Mouse (Mus musculus) gastrocnemius, postnatal 25 days (tissue): ENCODE measurements around the gene Tnfsf13. TPM values are rescaled to one million over a fixed set of nuclear protein-coding genes. Genes with fewer than 3 reads are reported as not detected.
"Not testable (repeated sequence)": the region's sequence is repeated elsewhere in the genome, so short reads cannot be mapped to it uniquely, and the experiment has no call there.

Experiments used
- DNase-seq: peaks from one replicate; pipeline ENCODE4 v3.0.0; 2022
- long read RNA-seq, 2 experiments: library from polyadenylated mRNA; stranded (forward); transcript quantifications; one replicate each; pipeline ENCODE4 v2.0.0; 2021
- total RNA-seq, 2 experiments: library from RNA; stranded (reverse); gene quantifications; 1 replicate in 1 of 2; 2 replicates in 1 of 2; pipeline ENCODE4 v1.2.3; 2021

Gene Tnfsf13
- 1 to 10 TPM in 1 of 2 experiments, under 1 TPM in 1; 0.67 to 1.5 TPM for total RNA-seq
- long read RNA-seq, experiment 1, partial matches to known transcripts: 0 of 1 reads
- long read RNA-seq, experiment 1, other reads (novel, unspliced or antisense): 0 of 1 reads
- long read RNA-seq, experiment 2: 0 reads

DNA sequence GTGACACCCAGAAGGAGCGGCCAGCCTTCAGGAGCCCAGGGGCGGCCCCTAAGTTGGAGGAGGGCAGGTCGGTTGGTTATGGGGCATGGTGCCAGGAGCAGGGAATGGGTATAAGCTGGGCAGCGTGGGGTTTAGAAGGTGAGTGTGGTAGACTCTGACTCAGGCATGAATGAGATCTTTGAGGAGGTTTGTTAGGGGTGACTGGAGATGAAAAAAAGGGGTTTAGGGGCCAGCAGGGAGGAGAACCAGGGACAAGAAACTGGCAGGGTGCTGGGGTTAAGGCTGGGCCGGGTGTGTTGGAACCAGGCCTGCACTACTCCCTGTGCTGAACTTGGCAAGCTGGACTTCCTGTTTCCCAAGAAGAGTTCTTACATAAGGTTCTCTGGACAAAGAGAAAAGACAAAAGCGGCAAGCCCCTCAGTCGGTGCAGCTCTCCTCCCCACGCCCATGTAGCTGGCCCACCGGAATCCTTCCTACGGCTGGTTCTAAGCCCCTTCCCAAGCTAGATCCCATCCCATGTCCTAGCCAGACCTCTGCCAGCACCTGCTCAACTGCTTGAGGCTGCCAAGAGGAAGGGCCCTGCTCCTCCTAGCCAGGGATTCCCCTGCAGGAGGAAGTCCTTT is at the start of gene Tnfsf13:
Tnfsf13 (minus strand) TSS at position 259 of the 623 bp plus-strand sequence.
- peak; percentile 86 for DNase-seq

DNA sequence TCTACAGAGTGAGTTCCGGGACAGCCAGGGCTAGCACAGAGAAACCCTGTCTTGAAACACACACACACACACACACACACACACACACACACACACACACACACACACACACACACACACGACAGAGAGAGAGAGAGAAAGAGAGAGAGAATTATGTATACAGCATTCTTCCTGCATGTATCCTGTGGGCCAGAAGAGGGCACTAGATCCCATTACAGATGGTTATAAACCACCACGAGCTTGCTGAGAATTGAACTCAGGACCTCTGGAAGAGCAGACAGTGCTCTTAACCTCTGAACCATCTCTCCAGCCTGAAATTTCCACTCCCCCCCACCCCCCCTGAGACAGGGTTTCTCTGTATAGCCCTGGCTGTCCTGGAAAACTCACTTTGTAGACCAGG is 45.8 kb upstream of the Tnfsf13 start:
- not testable (repeated sequence) for DNase-seq

DNA sequence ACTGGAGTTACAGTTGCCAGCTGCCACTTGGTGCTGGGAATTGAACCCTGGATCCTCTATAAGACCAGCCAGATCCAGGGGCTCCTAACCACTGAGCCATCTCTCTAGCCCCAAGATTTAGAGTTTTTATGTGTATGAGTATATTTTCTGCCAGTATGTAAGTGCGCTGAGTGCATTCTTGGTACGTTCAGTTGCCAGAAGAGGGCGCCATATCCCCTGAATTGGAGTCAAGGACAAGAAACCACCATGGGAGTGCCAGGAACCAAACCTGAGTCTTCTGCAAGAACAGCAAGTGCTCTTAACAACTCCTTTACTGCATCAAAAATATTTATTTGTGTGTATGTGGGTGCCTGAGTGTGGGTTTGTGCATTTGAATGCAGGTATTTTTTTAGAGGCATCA is 43.5 kb upstream of the Tnfsf13 start:
- DNase-seq: no peak

DNA sequence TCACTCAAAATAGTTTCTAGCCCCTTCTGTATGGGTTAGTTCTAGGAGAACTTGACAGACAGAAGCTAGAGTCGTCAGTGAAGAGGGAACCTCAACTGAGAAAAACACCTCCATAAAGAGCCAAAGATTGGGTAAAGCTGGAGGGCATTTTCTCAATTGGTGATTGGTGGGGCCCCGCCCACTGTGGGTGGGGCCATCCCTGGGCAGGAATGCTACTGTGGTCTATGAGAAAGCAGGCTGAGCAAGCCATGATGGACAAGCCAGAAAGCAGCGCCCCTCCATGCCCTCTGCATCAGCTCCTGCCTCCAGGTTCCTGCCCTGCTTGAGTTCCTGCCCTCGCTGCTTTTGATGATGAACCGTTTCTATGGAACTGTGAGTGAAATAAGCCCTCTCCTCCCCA is 40.4 kb upstream of the Tnfsf13 start:
- DNase-seq: no peak

DNA sequence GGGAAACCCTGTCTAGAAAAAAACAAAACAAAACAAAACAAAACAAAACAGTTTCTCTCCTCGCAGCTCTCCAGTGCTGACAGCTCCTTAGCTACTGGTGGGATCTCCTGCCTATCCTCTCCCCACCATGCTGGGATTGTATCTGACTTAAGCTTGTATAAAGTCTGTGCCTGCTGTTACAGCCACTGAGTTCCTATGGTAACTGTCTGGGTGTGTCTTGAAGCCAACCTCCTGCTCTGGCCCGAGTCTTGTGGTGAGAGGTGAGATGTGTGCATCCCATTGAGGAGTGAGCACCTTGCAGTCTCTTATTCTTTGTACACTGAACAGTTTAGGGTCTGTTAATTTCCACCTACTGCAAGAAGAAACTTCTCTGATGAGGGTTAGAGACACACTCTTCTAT is 37.5 kb upstream of the Tnfsf13 start:
- no peak for DNase-seq

DNA sequence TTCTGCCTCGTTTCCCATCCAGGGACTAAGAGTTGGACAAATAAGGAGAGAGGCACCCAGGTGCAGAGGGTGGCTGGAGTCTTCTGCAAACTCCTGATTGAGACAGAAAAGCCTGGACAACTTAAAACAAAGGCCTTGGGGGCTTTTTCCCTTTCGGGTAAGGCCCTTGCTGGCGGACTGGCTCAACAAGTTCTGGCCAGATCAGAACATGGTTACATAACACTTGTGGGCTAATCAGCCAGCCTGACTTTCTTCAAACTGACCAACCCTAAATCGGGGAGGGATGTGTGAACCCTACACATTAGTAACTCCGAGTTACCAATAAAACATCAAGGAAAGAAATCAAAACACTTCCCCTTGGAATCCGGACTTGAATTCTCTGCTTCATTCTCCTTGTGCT is 35.3 kb upstream of the Tnfsf13 start:
- DNase-seq: no peak

DNA sequence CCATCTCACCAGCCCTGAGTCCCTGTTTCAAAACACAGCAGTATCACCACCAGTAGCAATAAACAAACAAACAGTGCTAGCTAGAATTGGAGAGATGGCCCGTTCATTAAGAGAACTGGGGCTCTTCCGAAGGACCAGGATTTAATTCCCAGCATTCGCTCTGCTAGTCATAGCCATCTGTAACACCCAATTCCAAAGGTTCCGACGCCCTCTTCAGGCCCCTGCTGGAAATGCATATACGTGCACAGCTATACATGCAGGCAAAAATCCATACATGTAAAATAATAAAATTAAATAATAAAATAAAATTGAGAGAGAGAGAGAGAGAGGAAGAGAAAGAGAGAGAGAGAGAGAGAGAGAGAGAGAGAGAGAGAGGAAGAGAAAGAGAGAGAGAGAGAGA is 33.8 kb upstream of the Tnfsf13 start:
- DNase-seq: no peak

DNA sequence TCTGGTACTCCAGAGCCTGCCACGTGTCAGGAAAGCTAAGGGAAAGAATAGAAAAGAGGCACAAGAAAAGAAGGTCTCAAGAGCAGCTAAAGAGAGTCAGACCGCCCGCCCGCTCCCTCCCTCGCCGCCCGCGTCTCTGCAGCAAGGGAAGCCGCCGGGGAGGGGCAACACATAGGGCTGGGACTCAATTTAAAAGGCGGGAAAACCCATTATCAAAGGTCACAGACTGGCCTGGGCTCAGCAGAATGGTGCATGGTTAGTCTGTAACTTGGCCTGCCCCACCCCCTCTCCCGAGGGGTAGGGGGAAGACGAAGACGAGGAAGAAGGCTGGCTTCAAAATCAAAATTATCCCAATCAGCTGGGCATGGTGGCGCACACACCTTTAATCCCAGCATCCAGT is 33.1 kb upstream of the Tnfsf13 start:
- DNase-seq: no peak

DNA sequence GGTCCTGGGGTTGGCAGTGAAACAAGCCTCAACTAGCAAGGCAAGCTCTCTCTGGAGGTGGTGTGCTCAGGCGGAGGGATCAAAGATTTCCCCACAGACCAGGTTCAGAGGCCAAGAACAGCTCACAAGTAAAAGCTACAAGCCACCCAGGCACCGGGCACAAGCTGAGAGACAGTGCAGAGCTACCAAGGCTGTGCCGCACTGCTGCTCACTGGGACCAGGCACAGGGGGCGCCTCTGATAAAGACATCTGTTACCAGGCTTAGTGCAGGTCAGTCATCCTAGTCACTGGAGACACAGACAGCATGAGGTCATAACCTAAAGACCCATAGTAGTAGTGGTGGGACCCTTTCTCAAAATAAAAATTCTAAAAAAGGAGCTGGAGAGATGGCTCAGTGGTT is 31.4 kb upstream of the Tnfsf13 start:
- no peak for DNase-seq

DNA sequence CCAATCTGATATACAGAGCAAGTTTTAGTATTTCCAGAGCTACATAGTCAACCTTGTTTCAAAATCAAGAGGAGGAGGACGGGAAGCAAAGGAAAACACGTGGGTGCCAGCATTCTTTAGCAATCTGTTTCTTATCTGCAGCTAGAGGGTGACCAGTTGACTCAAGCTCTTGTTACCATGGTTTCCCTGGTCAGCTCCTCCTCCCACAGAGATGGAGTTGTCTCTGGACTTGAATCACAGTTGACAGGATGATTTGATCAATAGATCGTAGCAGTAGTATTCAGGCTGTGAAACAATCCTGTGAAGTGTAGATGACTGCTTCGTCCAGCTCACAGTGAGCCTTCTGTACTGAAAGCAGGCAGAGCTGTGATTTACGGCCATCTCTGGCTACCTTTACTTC is 30.3 kb upstream of the Tnfsf13 start:
- no peak for DNase-seq

DNA sequence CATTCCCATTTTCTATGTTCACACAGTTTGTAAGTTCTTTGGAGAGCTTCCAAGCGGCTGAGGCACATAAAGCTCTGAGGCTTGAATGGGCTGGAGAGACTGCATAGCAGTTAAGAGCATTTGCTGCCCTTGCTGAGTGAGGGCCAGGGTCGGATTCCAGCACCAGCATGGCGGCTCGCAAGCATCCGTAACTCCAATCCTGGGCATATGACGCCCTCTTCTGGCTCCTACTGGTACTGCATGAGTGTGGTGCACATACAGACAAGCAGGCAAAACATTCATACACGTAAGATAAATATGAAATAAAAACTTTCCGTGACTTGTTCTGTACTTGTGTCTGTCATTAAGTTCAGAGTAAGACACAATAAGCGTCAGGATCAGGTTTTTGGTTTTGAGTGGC is 29.9 kb upstream of the Tnfsf13 start:
- DNase-seq: no peak

DNA sequence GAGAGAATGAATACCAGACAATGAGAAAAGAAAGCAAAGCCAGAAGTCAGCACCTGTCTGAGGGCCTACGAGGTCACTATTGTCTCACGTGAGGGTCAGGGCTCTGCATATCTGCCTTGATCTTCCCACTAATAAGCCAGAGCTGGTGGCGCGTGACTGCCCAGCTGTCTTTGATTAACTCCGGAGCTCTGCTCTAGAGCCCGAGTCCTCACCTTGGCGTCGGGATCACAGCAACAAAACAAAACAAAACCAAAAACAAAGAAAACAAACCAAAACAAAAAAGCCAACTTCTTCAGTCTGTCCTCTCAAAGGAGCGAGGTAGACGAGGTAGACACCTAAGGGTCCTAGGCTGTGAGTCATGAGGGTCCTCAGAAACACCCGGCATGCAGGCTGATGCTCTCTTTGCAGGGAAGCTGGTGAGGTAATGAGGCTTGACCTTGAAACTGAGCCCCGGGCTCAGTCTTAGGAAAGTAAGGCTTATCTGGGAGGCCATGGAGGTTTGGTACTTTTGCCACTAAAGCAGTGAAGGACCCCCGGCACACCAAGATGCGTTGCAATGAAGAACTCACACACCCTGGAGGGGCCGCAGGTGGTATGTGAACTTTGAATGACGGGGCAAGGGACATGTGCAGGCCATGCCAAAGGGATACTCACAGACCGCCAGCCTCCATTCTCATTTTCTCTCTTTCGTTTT is 29.2 kb upstream of the Tnfsf13 start:
- no peak for DNase-seq

DNA sequence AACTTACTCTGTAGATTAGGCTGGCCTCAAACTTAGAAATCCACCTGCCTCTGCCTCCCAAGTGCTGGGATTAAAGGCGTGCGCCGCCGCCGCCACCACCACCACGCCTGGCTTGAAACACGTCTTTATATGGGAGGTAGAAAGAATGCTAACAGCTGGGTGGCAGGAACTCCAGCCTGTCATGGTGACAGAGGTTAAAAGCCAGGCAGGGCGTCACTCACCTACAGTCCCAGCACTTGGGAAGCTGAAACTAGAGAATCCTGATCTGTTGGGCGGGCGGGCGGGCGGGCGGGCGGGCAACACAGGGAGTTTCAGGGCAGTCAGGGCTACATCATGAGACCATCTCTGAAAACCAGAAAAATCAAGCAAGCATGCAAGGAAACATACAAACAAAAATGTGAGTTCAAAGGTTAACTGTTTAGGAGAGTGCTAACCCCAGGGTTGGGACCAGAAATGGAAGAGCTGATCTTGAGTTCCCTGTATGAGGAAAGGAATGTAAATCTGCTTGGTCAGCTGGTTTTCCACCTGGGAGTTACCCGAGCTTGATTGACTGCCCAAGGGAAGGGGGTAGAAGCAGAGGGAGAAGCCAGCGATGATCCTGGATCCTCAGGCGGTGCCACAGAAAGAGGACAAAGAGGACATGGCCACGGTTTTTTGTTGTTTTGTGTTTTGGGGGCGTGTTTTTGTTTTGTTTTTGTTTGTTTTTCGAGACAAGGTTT is 27.5 kb upstream of the Tnfsf13 start:
- no peak for DNase-seq

DNA sequence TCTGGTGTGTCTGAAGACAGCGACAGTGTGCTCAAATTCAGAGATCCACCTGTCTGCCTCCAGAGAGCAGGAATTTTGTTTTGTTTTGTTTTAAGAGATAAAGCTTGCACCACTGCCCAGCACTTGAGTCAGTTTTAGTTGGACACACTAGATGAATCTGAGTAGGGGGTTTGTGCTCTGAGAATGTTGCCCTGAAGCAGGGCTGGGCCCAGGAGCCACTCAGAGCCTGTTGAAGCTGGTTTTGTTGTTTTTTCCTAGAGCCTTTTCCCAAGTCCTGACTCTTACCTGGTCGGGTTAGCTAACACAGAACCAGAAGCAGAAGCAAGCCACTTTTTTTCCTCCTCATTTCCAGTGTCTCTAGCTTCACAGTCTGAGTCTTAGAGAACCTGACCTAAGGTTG is 25.5 kb upstream of the Tnfsf13 start:
- DNase-seq: no peak

DNA sequence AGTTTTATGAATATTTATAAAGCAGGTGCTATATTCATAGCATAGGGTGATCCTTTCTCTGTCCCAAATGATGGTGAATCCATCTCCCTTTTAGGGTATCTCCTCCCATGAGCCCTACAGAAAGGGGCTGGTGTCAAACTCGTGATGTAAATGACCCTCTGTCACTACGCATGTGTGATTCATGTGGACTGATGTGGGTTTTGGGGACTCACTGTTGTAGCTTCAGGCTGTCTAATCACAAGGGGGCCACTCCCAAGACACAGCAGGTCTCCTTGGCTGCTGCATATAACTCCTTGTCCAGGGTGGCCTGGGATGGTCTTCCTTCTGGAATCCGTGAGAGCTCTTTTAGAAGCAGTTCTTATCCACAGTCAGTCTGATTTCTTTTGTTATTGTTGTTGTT is 24.9 kb upstream of the Tnfsf13 start:
- DNase-seq: no peak

DNA sequence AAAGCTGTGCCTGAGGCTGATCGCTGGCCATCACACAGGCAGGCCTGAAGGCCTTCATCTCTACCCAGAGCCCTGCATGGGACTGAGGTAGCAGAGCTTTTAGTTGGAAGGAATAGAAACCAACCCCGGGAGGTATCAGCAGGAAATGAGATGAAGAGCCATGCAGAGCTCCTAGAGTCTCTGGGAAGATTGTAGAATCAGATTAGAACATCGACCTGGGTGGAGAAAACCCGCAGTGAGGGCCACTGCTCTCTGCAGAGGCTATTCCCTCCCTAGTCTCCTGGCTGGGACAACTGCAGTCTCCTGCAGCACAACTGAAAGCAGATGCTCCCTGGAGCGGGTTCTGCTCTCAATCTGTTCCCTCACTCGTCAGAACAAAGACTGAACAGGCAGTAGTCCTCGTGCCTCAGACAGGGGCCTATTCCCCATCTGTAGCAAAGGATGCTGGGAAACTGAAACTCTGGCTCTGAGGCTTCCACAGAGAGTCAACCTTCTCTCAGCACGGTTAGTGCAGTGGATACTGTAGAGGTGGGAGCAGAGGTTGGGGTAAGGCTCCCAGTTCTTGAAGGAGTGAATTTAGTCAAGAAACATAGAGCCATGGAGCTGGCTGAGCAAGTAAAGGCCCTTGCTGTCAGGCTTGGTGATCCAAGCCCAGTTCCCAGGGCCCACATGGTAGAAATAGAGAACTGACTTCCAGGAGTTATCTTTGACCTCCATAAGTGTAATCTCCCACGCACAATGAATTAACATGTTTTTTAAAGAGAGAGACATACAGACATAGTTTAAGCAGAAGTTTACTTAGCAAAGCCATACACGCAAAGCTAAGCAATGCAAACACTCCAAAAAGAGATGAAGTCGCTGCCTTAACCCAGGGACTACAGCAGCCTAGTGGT is 24.2 kb upstream of the Tnfsf13 start:
- no peak for DNase-seq

DNA sequence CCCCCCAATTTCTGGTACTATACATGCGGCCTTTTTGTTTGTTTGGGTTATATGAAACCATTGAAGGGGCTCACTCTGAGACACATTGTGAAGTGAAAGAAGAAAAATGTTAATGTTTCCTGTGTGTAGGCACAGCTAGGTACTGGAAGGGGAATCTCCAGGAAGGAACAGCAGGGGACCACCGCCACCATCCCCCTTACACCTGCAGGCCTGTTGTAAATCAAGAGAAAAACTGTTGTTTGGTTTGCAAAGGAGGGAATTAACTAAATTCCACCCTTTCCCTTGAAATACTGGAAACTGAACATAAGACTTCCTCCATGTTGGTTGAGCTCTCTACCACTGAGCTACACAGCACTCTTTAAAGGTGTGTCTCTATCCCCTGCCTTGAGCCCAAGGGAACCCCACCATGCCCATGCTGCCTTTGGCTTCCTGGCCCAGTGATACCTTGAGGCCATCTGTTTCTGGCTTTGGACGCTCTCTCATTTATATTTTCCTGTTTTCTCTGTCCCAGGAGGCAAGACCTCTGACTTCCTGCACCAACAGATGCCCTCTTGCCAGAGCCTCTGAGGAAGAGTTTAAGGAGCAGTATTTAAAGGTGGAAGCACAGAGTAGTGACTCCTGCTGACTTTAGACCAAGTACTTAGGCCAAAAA is 23.2 kb upstream of the Tnfsf13 start:
- no peak for DNase-seq

DNA sequence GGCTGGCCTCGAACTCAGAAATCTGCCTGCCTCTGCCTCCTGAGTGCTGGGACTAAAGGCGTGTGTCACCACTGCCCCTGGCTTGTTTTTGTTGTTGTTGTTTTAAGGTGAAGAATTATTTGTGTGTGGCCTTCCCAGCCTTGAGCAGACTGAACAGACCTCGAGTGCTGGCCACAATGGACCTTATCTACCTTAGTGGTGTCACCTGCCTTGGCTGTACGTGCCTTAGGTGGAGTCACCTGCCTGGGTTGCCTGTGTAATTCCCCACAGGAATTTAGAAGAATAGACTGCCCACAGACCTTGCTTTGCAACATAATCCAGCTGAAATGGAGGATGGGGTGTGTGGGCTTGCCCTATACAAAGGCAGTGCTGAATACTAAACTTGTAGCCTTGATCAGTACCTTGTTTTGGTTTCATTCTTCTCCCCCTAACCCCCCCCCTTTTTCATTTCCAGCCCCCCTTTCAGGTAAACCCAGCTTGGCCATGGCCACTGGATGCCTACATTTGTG is 22.3 kb upstream of the Tnfsf13 start:
- DNase-seq: no peak

DNA sequence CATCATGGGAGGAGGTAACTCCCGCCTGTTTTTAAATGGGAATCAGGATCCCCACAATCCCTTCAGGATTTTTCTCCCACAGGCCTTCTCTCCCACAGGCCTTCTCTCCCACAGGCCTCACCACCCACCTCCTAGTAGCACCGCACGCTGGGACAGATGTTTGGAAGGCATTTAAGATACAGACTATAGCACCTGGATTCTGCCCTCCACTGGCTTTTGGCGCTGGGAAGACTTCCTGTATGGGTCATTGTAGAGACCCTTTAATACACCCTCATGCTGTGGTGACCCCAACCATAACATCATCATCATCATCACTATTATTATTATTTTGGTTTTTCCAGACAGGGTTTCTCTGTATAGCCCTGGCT is 21.9 kb upstream of the Tnfsf13 start:
- no peak for DNase-seq

DNA sequence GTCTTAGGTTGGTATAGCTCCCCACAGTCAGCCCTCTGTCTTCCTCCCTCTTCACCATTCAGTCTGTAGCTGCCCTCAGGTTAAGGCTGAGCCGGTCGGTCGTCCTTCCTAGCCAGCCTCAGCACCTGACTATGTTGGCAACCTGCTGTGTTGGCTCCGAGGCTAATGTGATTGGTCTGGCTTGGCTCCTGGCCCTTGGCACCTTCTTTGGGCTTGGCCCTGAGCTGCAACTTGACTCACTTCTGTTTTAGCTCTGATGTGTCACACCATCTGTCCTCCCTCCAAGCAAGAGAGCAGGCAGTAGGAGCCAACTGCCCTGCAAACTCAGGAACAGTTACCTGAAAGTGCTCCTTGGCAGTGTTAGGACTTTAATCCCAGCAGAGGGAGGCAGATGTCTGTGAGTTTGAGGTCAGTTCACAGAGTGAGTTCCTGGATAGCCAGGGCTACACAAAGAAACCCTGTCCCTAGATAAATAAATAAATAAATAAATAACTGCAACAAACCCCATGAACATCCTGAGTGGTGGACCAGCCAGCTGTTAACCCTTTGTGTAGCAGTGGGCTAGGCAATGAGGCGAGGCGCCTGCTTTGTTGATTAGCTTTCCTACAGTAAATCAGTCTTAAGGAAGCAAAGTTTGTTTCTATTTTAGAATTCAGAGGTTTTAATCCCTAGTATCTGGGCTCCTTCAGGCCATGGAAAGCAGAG is 21.3 kb upstream of the Tnfsf13 start:
- DNase-seq: peak; percentile 89

DNA sequence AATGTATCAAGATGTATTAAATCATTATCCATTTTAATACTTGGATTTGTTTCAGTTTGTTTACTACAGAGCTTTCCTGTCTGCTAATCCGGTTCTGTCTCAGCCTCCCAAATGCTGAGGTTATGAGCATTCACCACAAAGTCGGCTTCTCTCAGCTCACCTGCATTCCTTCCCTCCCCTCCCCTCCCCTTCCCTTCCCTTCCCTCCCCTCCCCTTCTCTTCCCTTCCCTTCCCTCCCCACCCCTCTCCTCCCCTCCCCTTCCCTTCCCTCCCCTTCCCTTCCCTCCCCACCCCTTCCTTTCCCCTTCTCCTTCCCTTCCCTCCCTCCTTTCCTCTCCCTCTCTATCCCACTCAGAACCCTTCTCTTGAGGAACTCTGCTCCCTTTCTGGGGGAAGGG is 19.0 kb upstream of the Tnfsf13 start:
- DNase-seq: no peak
